Mouse (Mus musculus): ENCODE measurements around the gene Gpc6. TPM values are rescaled to one million over a fixed set of nuclear protein-coding genes. Genes with fewer than 3 reads are reported as not detected.

Gpc6 gene
- polyA plus RNA-seq, 1 experiment = 4.7 TPM

GRCm38 (mm10) chr14:117574216-117574615 is 649.1 kb downstream of the Gpc6 start:
- H3K4me3 ChIP-seq (ENCODE audit: insufficient read depth, low read length) = no peak overlapping the region

DNA sequence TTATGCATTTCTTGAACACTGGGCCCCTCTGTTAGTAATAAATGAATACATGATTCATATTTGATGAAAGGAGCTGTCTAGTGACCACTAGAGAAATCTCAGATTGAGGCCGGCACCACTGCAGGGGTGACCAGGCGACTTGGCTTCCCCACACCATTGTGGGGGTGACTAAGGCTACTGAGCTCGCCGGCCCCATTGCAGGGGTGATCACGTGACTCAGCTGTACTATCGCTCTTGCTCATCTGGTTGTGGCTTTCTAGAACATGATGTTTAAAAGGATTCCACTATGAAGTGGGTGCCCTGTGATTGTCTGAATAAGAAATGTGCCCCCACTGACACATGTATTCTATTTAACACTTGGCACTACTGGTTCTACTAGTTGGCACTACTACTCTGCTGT is 656.6 kb downstream of the Gpc6 start:
- H3K4me3 ChIP-seq (ENCODE audit: insufficient read depth, low read length) = no peak overlapping the region
- no peak overlapping the region for H3K27ac ChIP-seq (ENCODE audit: insufficient read depth, low read length)
- TF ChIP-seq CTCF (IDR thresholded peaks at IDR 0.05; ENCODE audit: extremely low read depth, insufficient read depth, low read length) (no peak), POLR2A (IDR thresholded peaks at IDR 0.05; ENCODE audit: extremely low read depth, insufficient read depth, low read length) (no peak)

More at GRCm38 (mm10) chr14:117574216-117574615, 649.1 kb downstream of the Gpc6 start:
- H3K4me1 ChIP-seq (ENCODE audit: control insufficient read depth, insufficient read depth, low read length) = no peaks in the 10 kb centered on the region; the same call in 1 of the 2 replicates
- TF ChIP-seq POLR2A (IDR thresholded peaks at IDR 0.05; ENCODE audit: extremely low read depth, insufficient read depth, low read length) (no peak), CTCF (IDR thresholded peaks at IDR 0.05; ENCODE audit: extremely low read depth, insufficient read depth, low read length) (no peak)
- H3K27ac ChIP-seq (ENCODE audit: insufficient read depth, low read length) = no peak overlapping the region

GRCm38 (mm10) chr14:117599758-117600157 is 674.6 kb downstream of the Gpc6 start:
- no peak overlapping the region for H3K4me3 ChIP-seq (ENCODE audit: insufficient read depth, low read length)
- no peak for TF ChIP-seq CTCF (IDR thresholded peaks at IDR 0.05; ENCODE audit: extremely low read depth, insufficient read depth, low read length)
- TF ChIP-seq POLR2A (IDR thresholded peaks at IDR 0.05; ENCODE audit: extremely low read depth, insufficient read depth, low read length) = no peak
- H3K27ac ChIP-seq (ENCODE audit: insufficient read depth, low read length) = no peak overlapping the region
- no peaks in the 10 kb centered on the region for H3K4me1 ChIP-seq (ENCODE audit: control insufficient read depth, insufficient read depth, low read length)

More for the DNA sequence above, 656.6 kb downstream of the Gpc6 start:
- H3K4me1 ChIP-seq (ENCODE audit: control insufficient read depth, insufficient read depth, low read length) = no peaks in the 10 kb centered on the region

GRCm38 (mm10) chr14:117603837-117604236 is 678.7 kb downstream of the Gpc6 start:
- H3K27ac ChIP-seq (ENCODE audit: insufficient read depth, low read length) = no peak overlapping the region
- H3K4me1 ChIP-seq (ENCODE audit: control insufficient read depth, insufficient read depth, low read length) = no peaks in the 10 kb centered on the region
- TF ChIP-seq CTCF (IDR thresholded peaks at IDR 0.05; ENCODE audit: extremely low read depth, insufficient read depth, low read length) (no peak), POLR2A (IDR thresholded peaks at IDR 0.05; ENCODE audit: extremely low read depth, insufficient read depth, low read length) (no peak)
- H3K4me3 ChIP-seq (ENCODE audit: insufficient read depth, low read length) = no peak overlapping the region

GRCm38 (mm10) chr14:117605750-117606149 is 680.6 kb downstream of the Gpc6 start:
- no peak overlapping the region for H3K27ac ChIP-seq (ENCODE audit: insufficient read depth, low read length)
- H3K4me1 ChIP-seq (ENCODE audit: control insufficient read depth, insufficient read depth, low read length) = no peaks in the 10 kb centered on the region
- no peak overlapping the region for H3K4me3 ChIP-seq (ENCODE audit: insufficient read depth, low read length)
- TF ChIP-seq CTCF (IDR thresholded peaks at IDR 0.05; ENCODE audit: extremely low read depth, insufficient read depth, low read length) = no peak
- no peak for TF ChIP-seq POLR2A (IDR thresholded peaks at IDR 0.05; ENCODE audit: extremely low read depth, insufficient read depth, low read length)

DNA sequence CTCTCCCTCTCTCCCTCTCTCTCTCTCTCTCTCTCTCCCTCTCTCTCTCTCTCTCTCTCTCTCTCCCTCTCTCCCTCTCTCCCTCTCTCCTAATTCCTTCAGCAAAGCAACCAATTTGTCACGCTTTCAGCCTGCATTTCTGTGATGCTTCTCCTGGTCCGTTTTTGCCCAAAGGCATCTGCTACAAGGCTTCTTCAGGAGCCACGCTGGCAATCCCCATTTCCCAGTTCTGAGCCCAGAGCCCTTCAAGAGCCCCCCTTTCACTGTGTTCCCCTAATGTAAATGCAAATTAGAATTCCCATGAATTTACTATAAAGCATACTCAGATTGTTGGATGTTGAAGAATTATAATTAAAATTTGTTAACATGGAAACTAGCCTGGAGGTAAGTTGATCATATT is 686.0 kb downstream of the Gpc6 start:
- H3K27ac ChIP-seq (ENCODE audit: insufficient read depth, low read length) = no peak overlapping the region
- TF ChIP-seq CTCF (IDR thresholded peaks at IDR 0.05; ENCODE audit: extremely low read depth, insufficient read depth, low read length) = no peak
- no peak for TF ChIP-seq POLR2A (IDR thresholded peaks at IDR 0.05; ENCODE audit: extremely low read depth, insufficient read depth, low read length)
- no peaks in the 10 kb centered on the region for H3K4me1 ChIP-seq (ENCODE audit: control insufficient read depth, insufficient read depth, low read length)
- no peak overlapping the region for H3K4me3 ChIP-seq (ENCODE audit: insufficient read depth, low read length)

DNA sequence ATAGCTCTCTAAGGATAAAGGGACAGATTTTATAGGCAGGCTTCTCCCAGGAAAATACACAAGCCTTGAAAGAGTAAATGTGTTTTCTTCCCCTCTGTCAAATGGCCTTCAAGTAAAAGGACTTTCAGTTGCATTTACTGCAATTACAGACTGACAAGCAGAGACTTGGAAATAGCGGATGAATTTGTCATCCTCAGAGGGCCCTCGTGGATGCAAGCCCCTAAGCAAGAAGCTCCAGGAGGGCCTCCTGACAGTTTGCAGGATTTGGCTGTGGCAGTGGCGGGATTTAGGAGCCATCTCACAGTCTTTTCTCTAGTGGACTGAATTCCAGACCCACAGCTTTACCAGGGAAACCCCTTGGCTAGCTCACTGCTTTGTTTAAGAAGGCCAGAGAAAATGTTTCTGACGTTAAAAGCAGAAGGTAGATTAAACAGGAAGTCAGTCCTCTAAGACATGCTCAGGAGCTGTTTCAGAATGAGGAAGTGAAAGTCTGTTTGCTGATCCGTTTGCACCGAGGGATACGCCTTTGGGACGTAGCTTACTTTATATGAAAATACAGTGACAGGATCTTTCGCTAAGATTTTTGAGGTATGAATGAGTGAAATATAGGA is 700.1 kb downstream of the Gpc6 start:
- Histone ChIP-seq H3K27ac (ENCODE audit: insufficient read depth, low read length) (no peak overlapping the region), H3K4me1 (ENCODE audit: control insufficient read depth, insufficient read depth, low read length) (no peaks in the 10 kb centered on the region), H3K4me3 (ENCODE audit: insufficient read depth, low read length) (no peak overlapping the region)
- TF ChIP-seq POLR2A (IDR thresholded peaks at IDR 0.05; ENCODE audit: extremely low read depth, insufficient read depth, low read length) (no peak), CTCF (IDR thresholded peaks at IDR 0.05; ENCODE audit: extremely low read depth, insufficient read depth, low read length) (no peak)

DNA sequence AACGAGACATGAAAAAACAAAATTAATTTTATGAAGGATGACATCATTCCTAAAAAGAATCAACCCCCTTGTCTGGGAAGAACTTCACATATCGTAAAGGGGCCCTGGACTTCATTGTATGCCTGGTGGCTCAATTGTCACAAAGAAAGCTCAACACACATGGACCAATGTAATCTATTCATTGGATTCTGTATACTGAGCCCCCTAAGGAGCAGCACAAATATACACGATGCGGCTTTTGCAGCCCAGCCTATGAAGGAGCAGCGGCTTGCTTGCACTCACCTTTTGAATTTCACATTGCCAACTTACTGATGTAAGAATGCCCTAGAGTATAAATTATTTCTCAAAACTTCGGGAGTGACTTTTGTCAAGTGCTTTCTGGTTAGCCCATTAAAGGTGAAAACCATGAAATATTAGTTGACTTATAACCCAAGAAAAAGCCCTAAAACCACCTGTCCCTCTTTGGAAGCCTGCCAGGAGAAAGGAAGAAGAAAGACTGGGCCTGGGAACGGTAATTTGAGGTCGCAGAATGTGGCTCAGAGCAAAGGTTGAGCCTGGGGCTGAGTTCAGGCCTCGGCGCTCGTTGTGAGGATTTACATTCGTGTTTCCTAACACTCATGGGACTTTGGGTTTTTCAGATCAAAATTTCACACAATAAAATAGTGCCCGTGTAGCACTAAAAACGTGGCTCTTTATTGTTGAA is 709.3 kb downstream of the Gpc6 start:
- no peak overlapping the region for H3K27ac ChIP-seq (ENCODE audit: insufficient read depth, low read length)
- H3K4me1 ChIP-seq (ENCODE audit: control insufficient read depth, insufficient read depth, low read length) = peaks cover 1% of the 10 kb centered on the region; the same call in 1 of the 2 replicates
- no peak overlapping the region for H3K4me3 ChIP-seq (ENCODE audit: insufficient read depth, low read length)
- TF ChIP-seq CTCF (IDR thresholded peaks at IDR 0.05; ENCODE audit: extremely low read depth, insufficient read depth, low read length) (no peak), POLR2A (IDR thresholded peaks at IDR 0.05; ENCODE audit: extremely low read depth, insufficient read depth, low read length) (no peak)

- TF ChIP-seq POLR2A (IDR thresholded peaks at IDR 0.05; ENCODE audit: extremely low read depth, insufficient read depth, low read length) = no peak
- no peak for TF ChIP-seq CTCF (IDR thresholded peaks at IDR 0.05; ENCODE audit: extremely low read depth, insufficient read depth, low read length)
- Histone ChIP-seq H3K4me3 (ENCODE audit: insufficient read depth, low read length) (no peak overlapping the region), H3K4me1 (ENCODE audit: control insufficient read depth, insufficient read depth, low read length) (peaks cover 4% of the 10 kb centered on the region), H3K27ac (ENCODE audit: insufficient read depth, low read length) (no peak overlapping the region)
Observed at GRCm38 (mm10) chr14:117641853-117642252, 716.7 kb downstream of the Gpc6 start.

DNA sequence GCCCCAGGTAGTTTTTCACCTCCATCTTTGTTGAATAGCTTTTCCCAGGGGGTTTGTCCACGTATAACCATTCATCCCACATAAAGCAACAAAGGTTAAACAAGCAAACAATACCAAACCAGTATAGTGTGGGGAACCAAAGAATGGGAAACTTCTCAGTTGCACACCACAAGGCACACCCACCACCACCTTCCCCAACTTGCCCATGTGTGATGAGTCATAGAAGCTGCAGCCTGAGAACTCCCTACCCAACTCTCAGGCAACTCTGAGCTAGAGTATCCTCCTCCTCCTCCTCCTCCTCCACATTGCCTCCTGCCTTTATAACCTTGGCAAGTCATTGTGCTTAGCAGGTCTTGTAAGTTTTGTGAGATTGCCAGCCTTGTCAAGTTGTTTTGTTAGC is 718.0 kb downstream of the Gpc6 start:
- no peak overlapping the region for H3K4me3 ChIP-seq (ENCODE audit: insufficient read depth, low read length)
- no peak for TF ChIP-seq CTCF (IDR thresholded peaks at IDR 0.05; ENCODE audit: extremely low read depth, insufficient read depth, low read length)
- no peak for TF ChIP-seq POLR2A (IDR thresholded peaks at IDR 0.05; ENCODE audit: extremely low read depth, insufficient read depth, low read length)
- H3K4me1 ChIP-seq (ENCODE audit: control insufficient read depth, insufficient read depth, low read length) = peaks cover 4% of the 10 kb centered on the region
- H3K27ac ChIP-seq (ENCODE audit: insufficient read depth, low read length) = no peak overlapping the region

All from cortical plate, adult 2 months (tissue).